Mouse (Mus musculus) lung, embryonic 15.5 days (tissue): ENCODE data around the gene Rrnad1. TPM values are rescaled to one million over a fixed set of nuclear protein-coding genes. Genes with fewer than 3 reads are reported as not detected.

Experiments
- ATAC-seq: fragments of 200-750 bp; cut with Nextera tagmentation; 2 replicates; pipeline ENCODE4 v1.8.0; 2017; ENCODE audit warnings: moderate number of reproducible peaks, borderline replicate concordance; ENCODE audit not compliant: low FRiP score, low TSS enrichment; ENCODE audit errors: extremely low read depth
- H3K27ac ChIP-seq: fragments of 300-500 bp; sonication (generic); 2 replicates; pipeline ENCODE4 v1.5.1; 2015; ENCODE audit warnings: moderate library complexity, mild to moderate bottlenecking, inconsistent platforms
- H3K27me3 ChIP-seq: fragments of 300-500 bp; sonication (generic); 2 replicates; pipeline ENCODE4 v1.6.1; 2015; ENCODE audit warnings: inconsistent platforms
- H3K36me3 ChIP-seq: fragments of 300-500 bp; sonication (generic); 2 replicates; pipeline ENCODE4 v1.6.1; 2015; ENCODE audit warnings: inconsistent platforms
- H3K4me1 ChIP-seq: fragments of 300-500 bp; sonication (generic); 2 replicates; pipeline ENCODE4 v1.6.1; 2015; ENCODE audit warnings: inconsistent platforms
- H3K4me2 ChIP-seq: fragments of 300-500 bp; sonication (generic); 2 replicates; pipeline ENCODE4 v1.6.1; 2015; ENCODE audit warnings: inconsistent platforms, mild to moderate bottlenecking, moderate library complexity
- H3K4me3 ChIP-seq: fragments of 300-500 bp; sonication (generic); 2 replicates; pipeline ENCODE4 v1.5.1; 2015; ENCODE audit warnings: mild to moderate bottlenecking, inconsistent platforms
- H3K9ac ChIP-seq: fragments of 300-500 bp; sonication (generic); 2 replicates; pipeline ENCODE4 v1.6.1; 2015; ENCODE audit warnings: inconsistent platforms
- H3K9me3 ChIP-seq: fragments of 300-500 bp; sonication (generic); 2 replicates; pipeline ENCODE4 v1.6.1; 2016; ENCODE audit warnings: inconsistent platforms
- WGBS: fragments of 180-500 bp; shearing (Covaris S2); methylation state at CpG from one replicate; pipeline ENCODE4 v1.1.7; 2015; 5-methylcytosine and 5-hydroxymethylcytosine counted together
- polyA plus RNA-seq: library from polyadenylated mRNA; unstranded; fragments of >200 nt; fragmentation: Nextera tagmentation; extraction: Ambion mirVana; gene quantifications from 2 replicates; pipeline ENCODE4 v1.2.1, GENCODE M21; 2015

The Rrnad1 gene
- polyA plus RNA-seq, 1 experiment from 2014 or later, result 18.5 TPM

DNA sequence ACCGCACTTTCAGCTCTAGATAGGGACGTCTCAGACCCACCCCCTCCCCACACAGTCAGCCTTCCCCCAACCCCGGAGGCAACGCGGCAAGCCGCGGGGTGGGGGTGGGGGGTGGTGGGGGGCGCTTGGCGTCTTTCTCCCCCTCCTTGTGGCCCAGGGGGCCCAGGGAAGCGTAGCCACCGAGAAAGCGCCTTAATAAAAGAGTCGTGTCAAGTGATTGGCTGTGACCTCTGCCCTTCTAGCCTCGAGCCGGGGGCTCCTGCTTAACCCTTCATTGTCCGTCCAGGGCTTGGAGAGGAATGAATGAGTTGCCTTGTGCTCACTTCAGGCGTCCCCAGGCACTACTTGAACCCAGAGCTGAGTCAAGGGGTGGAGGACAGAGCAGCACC lies 17.3 kb upstream of the Rrnad1 start:
- Histone ChIP-seq H3K36me3 (no peaks in the 10 kb centered on the region), H3K27ac (no peak overlapping the region), H3K9me3 (no peaks in the 10 kb centered on the region), H3K27me3 (peaks cover 25% of the 10 kb centered on the region; the same call in 1 of the 2 replicates), H3K4me2 (peak overlapping the region; percentile 70), H3K9ac (peak overlapping the region; percentile 31), H3K4me1 (peaks cover 66% of the 10 kb centered on the region), H3K4me3 (peak overlapping the region; percentile 29)
- ATAC-seq, result no peak
- WGBS, result under 1% methylated on average over 17 of the region's 17 CpGs

DNA sequence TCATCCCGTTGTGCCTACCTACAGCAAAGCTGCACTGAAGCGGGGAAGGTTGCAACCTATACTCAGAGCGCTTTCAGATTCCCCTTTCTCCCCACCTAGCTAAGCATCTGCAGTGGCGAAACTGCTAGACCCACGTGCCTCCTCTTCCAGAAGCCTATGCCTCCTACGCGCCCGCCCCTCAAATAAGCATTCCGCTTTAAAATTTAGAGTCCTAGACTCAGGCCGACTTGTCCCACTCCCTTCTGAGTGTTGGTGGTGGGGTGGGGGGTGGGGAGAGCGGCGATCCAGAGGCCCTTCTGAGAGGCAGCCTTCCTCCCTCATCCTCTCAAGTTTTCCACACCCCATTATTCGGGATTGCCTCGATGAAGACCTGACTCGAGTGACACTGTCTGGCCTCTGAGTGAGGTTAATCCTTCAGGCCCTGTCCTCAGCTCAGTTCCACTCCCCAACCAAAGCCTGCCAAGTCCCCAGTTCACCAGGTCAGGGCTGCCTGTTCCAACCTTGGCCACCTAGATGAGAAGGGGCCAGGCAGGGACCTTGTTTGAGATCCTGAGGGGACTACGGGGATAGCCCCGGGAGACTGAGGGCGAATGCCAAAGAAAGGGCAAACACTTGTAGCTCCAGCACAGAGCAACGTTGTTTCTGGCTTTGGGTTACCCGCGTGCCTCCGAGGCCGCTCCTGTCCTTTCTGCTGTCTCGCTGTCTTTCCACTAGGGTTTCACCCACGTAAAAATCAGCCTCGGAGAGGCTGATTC lies 16.7 kb upstream of the Rrnad1 start:
- Histone ChIP-seq H3K4me2 (peak overlapping the region; percentile 70), H3K9ac (peak overlapping the region; percentile 31), H3K27ac (no peak overlapping the region), H3K4me1 (peaks cover 60% of the 10 kb centered on the region), H3K4me3 (peak overlapping the region; percentile 29), H3K36me3 (peaks cover 4% of the 10 kb centered on the region), H3K27me3 (peaks cover 25% of the 10 kb centered on the region; the same call in 1 of the 2 replicates), H3K9me3 (no peaks in the 10 kb centered on the region)
- ATAC-seq, result no peak
- WGBS, result 5% methylated on average over 26 of the region's 26 CpGs

DNA sequence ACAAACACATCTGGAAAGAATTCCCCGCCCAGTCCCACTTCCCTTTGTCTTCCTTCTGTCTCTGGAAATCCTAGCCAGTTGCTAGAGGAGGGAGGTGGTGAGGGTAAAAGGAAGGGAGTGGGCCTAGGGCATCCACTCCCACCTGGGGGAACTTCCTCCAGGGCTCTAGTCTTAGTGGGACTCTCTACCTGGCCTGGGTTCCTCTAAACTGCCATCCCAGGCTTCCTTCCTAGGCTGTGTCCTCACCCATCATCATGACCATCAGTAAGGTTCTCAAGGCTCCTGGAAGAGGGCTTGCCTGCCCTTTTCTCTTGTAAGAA lies 16.0 kb upstream of the Rrnad1 start:
- Histone ChIP-seq H3K4me3 (no peak overlapping the region), H3K9ac (no peak overlapping the region), H3K9me3 (no peaks in the 10 kb centered on the region), H3K27me3 (peaks cover 23% of the 10 kb centered on the region; the same call in 1 of the 2 replicates), H3K36me3 (peaks cover 12% of the 10 kb centered on the region), H3K4me2 (no peak overlapping the region), H3K27ac (no peak overlapping the region), H3K4me1 (peaks cover 54% of the 10 kb centered on the region)
- 45% methylated on average over 1 of the region's 1 CpGs for WGBS
- ATAC-seq, result no peak

DNA sequence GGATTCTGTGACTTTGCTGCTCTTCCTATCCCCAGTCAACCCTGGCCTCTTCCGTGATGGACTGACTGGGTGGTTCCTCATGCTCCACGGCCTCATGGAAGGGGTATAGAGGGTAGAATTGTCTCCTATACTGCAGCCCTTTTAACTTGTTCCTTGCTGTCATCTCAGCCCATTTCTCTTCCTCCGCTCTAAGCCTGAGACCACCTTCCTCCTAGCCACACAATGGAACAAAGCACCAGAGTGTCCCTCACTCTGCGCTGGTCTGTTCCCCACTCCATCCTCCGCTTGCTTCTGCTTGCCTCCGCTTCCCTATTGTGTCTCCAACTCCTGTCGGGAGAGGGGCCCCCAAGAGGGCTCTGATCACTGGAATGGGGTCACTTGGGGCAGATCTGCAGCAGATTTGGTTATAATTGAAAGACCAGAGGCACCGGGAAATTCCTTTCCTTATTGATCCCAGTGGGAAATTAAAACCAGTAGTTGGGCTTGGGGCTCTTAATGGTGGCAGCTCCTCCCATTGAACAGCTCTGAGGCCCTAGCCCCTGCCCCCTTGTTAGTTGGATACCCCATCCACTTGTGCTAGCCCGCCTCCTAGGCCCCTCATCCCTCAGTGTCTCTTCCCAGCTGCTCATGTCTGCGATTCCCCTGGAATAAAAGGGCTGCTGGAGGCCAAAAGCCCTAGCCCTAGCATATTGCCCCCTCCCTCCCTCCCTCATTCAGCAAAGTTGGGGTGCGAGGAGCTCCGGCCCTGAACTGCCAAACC lies 15.4 kb upstream of the Rrnad1 start:
- no peak for ATAC-seq
- Histone ChIP-seq H3K9me3 (no peaks in the 10 kb centered on the region), H3K27ac (no peak overlapping the region), H3K27me3 (peaks cover 19% of the 10 kb centered on the region; the same call in 1 of the 2 replicates), H3K36me3 (peaks cover 17% of the 10 kb centered on the region), H3K4me1 (peaks cover 52% of the 10 kb centered on the region), H3K4me3 (no peak overlapping the region), H3K4me2 (no peak overlapping the region), H3K9ac (no peak overlapping the region)
- WGBS, result 41% methylated on average over 12 of the region's 12 CpGs

DNA sequence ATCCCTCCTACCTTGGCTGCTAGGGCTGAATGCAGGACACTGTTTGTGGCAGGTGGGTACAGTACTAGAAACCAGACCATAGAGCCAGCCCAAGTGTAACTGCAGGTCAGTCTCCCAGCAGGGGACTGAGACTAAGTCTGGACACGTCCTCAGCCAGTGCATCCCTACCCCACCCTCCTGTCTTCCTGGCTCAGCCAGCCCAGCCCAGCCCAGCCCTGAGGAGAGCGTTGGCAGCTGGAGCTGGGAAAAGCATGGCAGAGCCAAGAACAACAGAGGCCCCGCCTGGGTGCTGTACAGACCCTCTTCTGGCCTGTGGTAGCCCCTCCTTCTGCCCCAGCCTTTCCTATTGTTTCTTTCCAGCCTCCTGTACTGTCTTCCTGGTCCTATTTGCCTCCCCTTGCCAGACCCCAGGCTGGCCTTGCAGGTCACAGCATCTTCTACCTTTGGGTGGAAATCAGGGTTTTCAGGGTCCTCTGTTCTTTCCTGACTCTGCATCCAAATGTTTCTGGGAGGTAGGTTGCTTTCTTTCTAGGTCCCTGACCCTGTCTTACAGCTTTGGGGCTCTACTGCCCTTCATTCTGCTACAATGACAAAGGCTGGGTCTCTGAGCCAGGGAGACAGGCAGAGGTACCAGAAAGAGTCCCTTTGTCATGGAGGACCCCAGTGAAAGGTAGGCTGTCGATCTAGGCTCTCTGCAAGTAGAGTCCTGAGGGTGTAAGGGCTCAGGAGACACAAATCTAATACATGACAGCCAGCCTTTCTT lies 14.5 kb upstream of the Rrnad1 start:
- Histone ChIP-seq H3K9me3 (no peaks in the 10 kb centered on the region), H3K27me3 (peaks cover 19% of the 10 kb centered on the region; the same call in 1 of the 2 replicates), H3K4me3 (no peak overlapping the region), H3K4me1 (peaks cover 46% of the 10 kb centered on the region), H3K9ac (no peak overlapping the region), H3K27ac (peak overlapping the region; percentile 24; the same call in 1 of the 2 replicates), H3K4me2 (no peak overlapping the region), H3K36me3 (peaks cover 24% of the 10 kb centered on the region)
- 27% methylated on average over 4 of the region's 4 CpGs for WGBS
- ATAC-seq, result peak; percentile 66; the same call in 1 of the 2 replicates

DNA sequence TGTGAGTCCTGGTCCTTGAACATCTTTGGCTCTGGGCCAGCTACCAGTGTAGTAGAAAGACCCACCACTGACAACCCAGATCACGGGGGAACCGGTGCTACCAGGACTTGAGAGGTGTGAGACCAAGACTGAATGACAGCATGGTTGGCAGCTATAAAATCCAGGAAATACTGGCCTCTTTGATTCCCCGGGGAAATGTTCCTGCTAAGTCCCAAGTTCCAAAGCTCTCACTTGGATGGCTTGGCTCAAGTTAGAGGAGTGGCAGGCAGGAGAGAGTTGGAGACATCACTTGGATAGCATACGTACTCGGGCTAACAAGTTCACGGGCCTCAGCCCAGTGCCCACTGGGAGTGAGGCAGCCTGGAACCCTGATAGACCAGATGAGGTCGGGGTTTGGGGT lies 13.1 kb upstream of the Rrnad1 start:
- no peaks in the 10 kb centered on the region for H3K9me3 ChIP-seq
- peaks cover 39% of the 10 kb centered on the region for H3K36me3 ChIP-seq
- peaks cover 32% of the 10 kb centered on the region for H3K4me1 ChIP-seq
- no peak overlapping the region for H3K4me2 ChIP-seq
- no peak overlapping the region for H3K4me3 ChIP-seq
- no peak for ATAC-seq
- peaks cover 9% of the 10 kb centered on the region; the same call in 1 of the 2 replicates for H3K27me3 ChIP-seq
- 63% methylated on average over 7 of the region's 7 CpGs for WGBS
- no peak overlapping the region for H3K9ac ChIP-seq
- H3K27ac ChIP-seq, result no peak overlapping the region

DNA sequence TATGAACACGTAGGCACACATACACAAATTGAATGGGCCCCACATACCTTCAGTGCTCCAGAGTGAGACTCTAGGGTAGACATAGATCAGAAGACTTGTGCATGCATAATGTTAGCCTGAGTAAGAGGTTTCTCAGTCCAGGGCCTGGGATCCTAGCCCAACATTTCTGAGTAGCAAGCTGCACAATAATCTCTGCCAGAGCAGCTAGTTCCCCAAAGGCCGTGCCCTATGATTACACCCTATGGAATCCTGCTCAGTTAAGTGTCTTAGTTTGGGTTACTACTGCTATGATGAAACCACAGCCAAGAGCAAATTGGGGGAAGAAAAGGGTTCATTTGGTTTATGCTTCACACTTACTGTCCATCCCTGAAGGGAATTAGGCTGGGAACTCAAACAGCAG lies 12.0 kb upstream of the Rrnad1 start:
- H3K27me3 ChIP-seq, result no peaks in the 10 kb centered on the region
- WGBS, result 93% methylated on average over 2 of the region's 2 CpGs
- H3K4me3 ChIP-seq, result no peak overlapping the region
- H3K9ac ChIP-seq, result no peak overlapping the region
- no peak overlapping the region for H3K4me2 ChIP-seq
- no peak overlapping the region for H3K27ac ChIP-seq
- no peak for ATAC-seq
- H3K4me1 ChIP-seq, result peaks cover 21% of the 10 kb centered on the region
- no peaks in the 10 kb centered on the region for H3K9me3 ChIP-seq
- peaks cover 50% of the 10 kb centered on the region for H3K36me3 ChIP-seq

DNA sequence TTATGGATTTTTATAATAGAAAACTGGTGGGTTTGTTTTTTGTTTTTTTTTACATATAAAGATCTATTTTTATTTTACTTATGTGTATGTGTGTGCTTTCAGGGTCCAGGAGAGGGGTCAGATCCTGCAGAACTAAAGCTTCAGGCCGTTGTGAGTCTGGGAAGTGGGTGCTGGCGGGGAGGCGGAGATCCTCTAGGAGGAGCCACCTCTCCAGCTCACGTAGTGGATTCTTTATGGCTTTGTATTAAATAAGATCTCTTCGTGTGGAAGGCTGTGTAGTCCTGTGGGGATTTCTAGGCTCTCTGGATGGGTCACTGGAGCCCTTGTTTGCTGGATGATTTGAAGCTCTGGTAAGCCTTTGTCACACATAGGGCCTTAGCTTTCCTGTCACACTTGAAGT lies 10.1 kb upstream of the Rrnad1 start:
- H3K36me3 ChIP-seq, result peaks cover 63% of the 10 kb centered on the region
- H3K9ac ChIP-seq, result no peak overlapping the region
- WGBS, result 68% methylated on average over 5 of the region's 5 CpGs
- ATAC-seq, result no peak
- peaks cover 15% of the 10 kb centered on the region for H3K4me1 ChIP-seq
- no peak overlapping the region for H3K4me2 ChIP-seq
- no peak overlapping the region for H3K27ac ChIP-seq
- no peaks in the 10 kb centered on the region for H3K9me3 ChIP-seq
- no peak overlapping the region for H3K4me3 ChIP-seq
- no peaks in the 10 kb centered on the region for H3K27me3 ChIP-seq

DNA sequence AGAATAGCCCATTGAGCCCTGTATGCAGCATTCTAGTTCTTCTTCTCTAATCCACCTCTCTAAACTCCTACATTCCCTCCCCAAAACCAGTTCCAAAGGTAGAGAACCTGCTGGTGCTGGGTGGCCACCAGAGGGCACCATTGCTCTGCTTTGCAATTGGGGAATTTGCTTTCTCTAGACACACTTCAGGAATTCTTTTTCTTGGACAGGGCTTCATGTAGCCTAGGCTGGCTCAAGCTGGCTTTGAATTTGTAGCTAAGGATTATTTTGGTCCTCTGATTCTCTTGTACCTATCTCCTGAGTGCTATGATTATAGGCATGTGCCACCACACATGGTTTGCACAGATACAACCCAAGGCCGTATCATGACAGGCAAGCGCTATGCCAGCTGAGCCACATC lies 5.3 kb upstream of the Rrnad1 start:
- H3K4me2 ChIP-seq, result no peak overlapping the region
- H3K9ac ChIP-seq, result no peak overlapping the region
- no peaks in the 10 kb centered on the region for H3K9me3 ChIP-seq
- H3K4me1 ChIP-seq, result peaks cover 29% of the 10 kb centered on the region
- no peak overlapping the region for H3K27ac ChIP-seq
- no peak overlapping the region for H3K4me3 ChIP-seq
- WGBS, result 97% methylated on average over 2 of the region's 2 CpGs
- H3K27me3 ChIP-seq, result no peaks in the 10 kb centered on the region
- peaks cover 74% of the 10 kb centered on the region for H3K36me3 ChIP-seq
- peak; percentile 24; the same call in 1 of the 2 replicates for ATAC-seq

DNA sequence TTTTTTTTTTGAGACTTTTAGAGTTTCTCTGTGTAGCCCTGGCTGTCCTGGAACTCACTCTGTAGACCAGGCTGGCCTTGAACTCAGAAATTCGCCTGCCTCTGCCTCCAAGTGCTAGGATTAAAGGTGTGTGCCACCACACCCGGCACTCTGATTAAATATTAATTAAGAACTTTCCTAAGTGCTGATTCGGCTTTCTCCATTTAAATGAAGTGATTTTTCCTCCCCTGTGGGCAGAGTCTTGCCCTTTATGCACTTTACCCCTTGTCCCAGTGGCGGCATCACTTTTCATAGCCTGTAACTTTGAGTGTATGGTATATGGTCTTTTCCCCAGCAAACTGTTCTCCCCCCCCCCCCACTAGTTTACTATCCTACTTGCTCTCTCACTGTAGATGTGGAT lies 4.7 kb upstream of the Rrnad1 start:
- H3K36me3 ChIP-seq, result peaks cover 70% of the 10 kb centered on the region

DNA sequence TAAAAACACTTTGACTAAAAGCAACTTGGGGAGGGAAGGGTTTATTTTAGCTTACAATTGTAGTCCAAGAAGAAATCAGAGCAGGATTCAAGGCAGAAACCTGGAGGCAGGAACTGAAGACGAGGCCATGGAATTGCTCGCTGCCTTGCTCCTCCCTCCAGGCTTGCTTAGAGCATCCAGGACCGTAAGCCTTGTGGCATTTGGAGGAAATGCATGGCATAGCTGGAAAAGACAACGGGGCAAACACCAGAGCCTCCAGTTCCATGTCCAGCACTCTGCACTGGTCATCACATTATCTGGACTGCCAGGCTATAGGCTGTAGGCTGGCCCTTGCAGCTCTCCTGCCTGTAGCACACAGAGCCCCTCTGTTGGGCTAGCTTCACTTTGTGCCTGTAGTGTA lies 4.0 kb upstream of the Rrnad1 start:
- H3K9ac ChIP-seq, result no peak overlapping the region
- no peak for ATAC-seq
- no peaks in the 10 kb centered on the region for H3K9me3 ChIP-seq
- peaks cover 30% of the 10 kb centered on the region for H3K4me1 ChIP-seq
- no peak overlapping the region for H3K27ac ChIP-seq
- no peak overlapping the region for H3K4me2 ChIP-seq
- H3K27me3 ChIP-seq, result no peaks in the 10 kb centered on the region
- no peak overlapping the region for H3K4me3 ChIP-seq
- 72% methylated on average over 4 of the region's 4 CpGs for WGBS
- H3K36me3 ChIP-seq, result peaks cover 63% of the 10 kb centered on the region

More for the DNA sequence above, 4.7 kb upstream of the Rrnad1 start:
- peaks cover 30% of the 10 kb centered on the region for H3K4me1 ChIP-seq
- H3K27me3 ChIP-seq, result no peaks in the 10 kb centered on the region
- 78% methylated on average over 4 of the region's 4 CpGs for WGBS
- H3K9me3 ChIP-seq, result no peaks in the 10 kb centered on the region
- H3K4me2 ChIP-seq, result no peak overlapping the region
- no peak overlapping the region for H3K27ac ChIP-seq
- no peak for ATAC-seq
- H3K4me3 ChIP-seq, result no peak overlapping the region
- H3K9ac ChIP-seq, result no peak overlapping the region
